Mouse (Mus musculus) forebrain, embryonic 14.5 days (tissue): ENCODE results near the gene Plekhm1. TPM values are rescaled to one million over a fixed set of nuclear protein-coding genes. Genes with fewer than 3 reads are reported as not detected.

Experiments used
- ATAC-seq: fragments of 200-750 bp; cut with Nextera tagmentation; 2 replicates; pipeline ENCODE4 v1.8.0; 2017; ENCODE audit warnings: mild to moderate bottlenecking, moderate library complexity
- DNase-seq: peaks from one replicate; pipeline ENCODE4 v3.0.0-alpha.2; 2015; ENCODE audit warnings: low spot score
- H3K27ac ChIP-seq: fragments of 300-500 bp; sonication (generic); 2 replicates; pipeline ENCODE4 v1.5.1; 2014; ENCODE audit warnings: low read depth, mild to moderate bottlenecking, control low read depth, low read length, moderate library complexity
- H3K27me3 ChIP-seq: fragments of 300-500 bp; sonication (generic); replicated peaks from 2 replicates; pipeline ENCODE4 v1.6.1; 2014; ENCODE audit warnings: low read length, control low read depth, mixed read lengths; ENCODE audit not compliant: control insufficient read depth, insufficient read depth
- H3K36me3 ChIP-seq: fragments of 300-500 bp; sonication (generic); 2 replicates; pipeline ENCODE4 v1.6.1; 2014; ENCODE audit warnings: low read length, control low read depth; ENCODE audit not compliant: control insufficient read depth, insufficient read depth
- H3K4me1 ChIP-seq: fragments of 300-500 bp; sonication (generic); 2 replicates; pipeline ENCODE4 v1.6.1; 2014; ENCODE audit warnings: antibody characterized with exemption, low read length, control low read depth; ENCODE audit not compliant: control insufficient read depth, insufficient read depth
- H3K4me2 ChIP-seq: fragments of 300-500 bp; sonication (generic); 2 replicates; pipeline ENCODE4 v1.6.1; 2014; ENCODE audit warnings: mild to moderate bottlenecking, control low read depth, low read length
- H3K4me3 ChIP-seq: fragments of 300-500 bp; sonication (generic); 2 replicates; pipeline ENCODE4 v1.5.1; 2014; ENCODE audit warnings: low read depth, low read length, control low read depth
- H3K9ac ChIP-seq: fragments of 300-500 bp; sonication (generic); 2 replicates; pipeline ENCODE4 v1.6.1; 2014; ENCODE audit warnings: mild to moderate bottlenecking, low read length, control low read depth, moderate library complexity
- H3K9me3 ChIP-seq: fragments of 300-500 bp; sonication (generic); replicated peaks from 2 replicates; pipeline ENCODE4 v1.6.1; 2016; ENCODE audit warnings: low read length, control low read depth, mixed read lengths; ENCODE audit not compliant: control insufficient read depth
- WGBS: fragments of 180-500 bp; shearing (Covaris S2); extraction: QIAGEN DNeasy Blood & Tissue Kit; methylation state at CpG from one replicate; pipeline ENCODE4 v1.1.7; 2014; 5-methylcytosine and 5-hydroxymethylcytosine counted together
- polyA plus RNA-seq: library from polyadenylated mRNA; unstranded; fragments of >200 nt; fragmentation: Nextera tagmentation; extraction: Ambion mirVana; gene quantifications from 2 replicates; pipeline ENCODE4 v1.2.1, GENCODE M21; 2014

Gene Plekhm1
- polyA plus RNA-seq, 1 experiment from 2014 or later: 7.5 TPM

DNA sequence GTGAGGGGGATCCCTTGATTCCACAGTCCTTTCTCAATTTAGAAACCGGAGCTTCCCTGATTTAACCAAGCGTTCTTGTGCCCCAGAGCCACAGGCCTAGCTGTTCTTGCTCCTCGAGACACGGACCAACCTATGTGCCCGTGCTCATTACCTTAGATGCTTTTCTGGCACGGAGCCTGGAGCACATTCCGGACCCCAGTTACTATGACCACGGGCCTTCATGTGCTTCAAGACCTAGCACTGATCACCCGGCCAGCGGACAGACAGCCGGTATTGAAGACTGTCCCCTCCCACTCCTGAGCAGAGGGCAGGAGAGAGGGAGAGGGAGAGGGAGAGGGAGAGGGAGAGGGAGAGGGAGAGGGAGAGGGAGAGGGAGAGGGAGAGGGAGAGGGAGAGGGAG is 57.2 kb downstream of the Plekhm1 start:
- Histone ChIP-seq H3K27ac (no peak overlapping the region), H3K4me2 (no peak overlapping the region), H3K36me3 (no peaks in the 10 kb centered on the region), H3K4me1 (peaks cover 2% of the 10 kb centered on the region; the same call in 1 of the 2 replicates), H3K27me3 (peaks cover 12% of the 10 kb centered on the region), H3K9me3 (0 out of 2 replicates have a peak, but pooled peaks cover 4% of the 10 kb centered on the region), H3K4me3 (no peak overlapping the region), H3K9ac (no peak overlapping the region)
- 8% methylated on average over 11 of the region's 11 CpGs for WGBS
- DNase-seq: peak; percentile 44
- ATAC-seq: no peak

GRCm38 (mm10) chr11:103354033-103354432 is 58.5 kb downstream of the Plekhm1 start:
- H3K4me3 ChIP-seq: no peak overlapping the region
- no peaks in the 10 kb centered on the region for H3K4me1 ChIP-seq
- H3K27ac ChIP-seq: no peak overlapping the region
- H3K4me2 ChIP-seq: no peak overlapping the region
- no peak overlapping the region for H3K9ac ChIP-seq
- H3K9me3 ChIP-seq: 0 out of 2 replicates have a peak, but pooled peaks cover 4% of the 10 kb centered on the region
- DNase-seq: no peak
- H3K36me3 ChIP-seq: no peaks in the 10 kb centered on the region
- H3K27me3 ChIP-seq: 0 out of 2 replicates have a peak, but pooled peaks cover under 1% of the 10 kb centered on the region
- WGBS: 93% methylated on average over 3 of the region's 3 CpGs
- no peak for ATAC-seq

- 0 out of 2 replicates have a peak, but pooled peaks cover 4% of the 10 kb centered on the region for H3K9me3 ChIP-seq
- H3K27ac ChIP-seq: no peak overlapping the region
- no peaks in the 10 kb centered on the region for H3K4me1 ChIP-seq
- no peaks in the 10 kb centered on the region for H3K27me3 ChIP-seq
- no peak for ATAC-seq
- no peak overlapping the region for H3K9ac ChIP-seq
- no peak for DNase-seq
- no peak overlapping the region for H3K4me3 ChIP-seq
- 82% methylated on average over 5 of the region's 5 CpGs for WGBS
- no peak overlapping the region for H3K4me2 ChIP-seq
- no peaks in the 10 kb centered on the region for H3K36me3 ChIP-seq
Observed at GRCm38 (mm10) chr11:103352239-103352814, 60.2 kb downstream of the Plekhm1 start.

DNA sequence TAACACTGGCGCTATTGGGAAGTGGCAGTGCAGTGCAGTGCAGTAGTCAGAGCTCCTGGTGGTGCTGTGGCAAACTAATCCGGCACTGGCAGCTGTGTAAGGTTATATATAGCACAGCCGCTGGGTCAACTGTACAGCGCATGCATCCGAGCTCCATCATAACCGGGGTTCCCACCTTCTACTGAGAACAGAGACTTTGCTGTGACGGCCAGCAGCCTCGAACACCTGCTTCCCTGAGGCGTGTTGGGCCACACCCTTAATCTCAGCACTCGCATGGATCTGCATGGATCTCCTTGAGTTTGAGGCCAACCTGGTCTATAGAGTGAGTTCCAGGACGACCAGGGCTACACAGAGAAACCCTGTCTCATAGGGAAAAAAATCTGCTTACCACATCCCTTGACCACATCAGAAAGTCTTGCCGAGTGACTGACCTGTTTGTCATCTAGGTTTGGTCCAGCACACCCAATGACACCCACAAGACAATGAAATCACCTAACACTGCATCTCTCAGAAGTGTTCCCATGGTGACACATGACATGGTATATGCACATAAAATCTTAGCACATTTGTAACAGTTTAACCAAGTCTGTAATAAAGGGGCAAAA is 61.7 kb downstream of the Plekhm1 start:
- Histone ChIP-seq H3K4me1 (no peaks in the 10 kb centered on the region), H3K27ac (no peak overlapping the region), H3K4me3 (no peak overlapping the region), H3K36me3 (no peaks in the 10 kb centered on the region), H3K9me3 (0 out of 2 replicates have a peak, but pooled peaks cover 4% of the 10 kb centered on the region), H3K27me3 (no peaks in the 10 kb centered on the region), H3K4me2 (no peak overlapping the region), H3K9ac (no peak overlapping the region)
- DNase-seq (no peak), ATAC-seq (no peak)
- WGBS: 94% methylated on average over 12 of the region's 12 CpGs

GRCm38 (mm10) chr11:103349699-103350098 is 62.8 kb downstream of the Plekhm1 start:
- no peaks in the 10 kb centered on the region for H3K4me1 ChIP-seq
- H3K9me3 ChIP-seq: 0 out of 2 replicates have a peak, but pooled peaks cover 4% of the 10 kb centered on the region
- no peaks in the 10 kb centered on the region for H3K27me3 ChIP-seq
- no peak overlapping the region for H3K4me3 ChIP-seq
- no peak overlapping the region for H3K4me2 ChIP-seq
- ATAC-seq (no peak), DNase-seq (no peak)
- no peaks in the 10 kb centered on the region for H3K36me3 ChIP-seq
- H3K9ac ChIP-seq: no peak overlapping the region
- no peak overlapping the region for H3K27ac ChIP-seq
- 81% methylated on average over 2 of the region's 2 CpGs for whole genome bisulfite sequencing

DNA sequence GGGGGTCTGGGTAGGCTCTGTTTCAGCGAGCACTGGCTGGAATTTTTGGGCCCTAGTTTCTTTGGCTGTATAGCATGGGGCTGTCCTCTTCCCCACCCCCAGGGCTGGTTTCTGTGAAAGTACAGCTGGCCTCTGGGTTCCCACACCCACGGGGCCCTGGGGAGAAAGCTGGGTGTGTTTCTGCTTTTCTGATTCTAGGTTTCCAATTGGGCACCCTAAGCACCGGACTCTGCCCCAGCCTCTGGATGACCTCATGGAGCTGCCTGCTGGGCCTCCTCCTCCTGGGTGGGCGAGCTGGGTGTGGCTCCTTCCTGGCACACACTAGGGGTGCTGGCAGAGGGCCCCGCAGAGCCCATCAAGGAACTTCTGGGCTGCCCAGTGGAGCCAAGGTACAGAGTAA is 65.8 kb downstream of the Plekhm1 start:
- no peak for DNase-seq
- Histone ChIP-seq H3K4me3 (no peak overlapping the region), H3K36me3 (no peaks in the 10 kb centered on the region), H3K9me3 (no peaks in the 10 kb centered on the region), H3K27me3 (no peaks in the 10 kb centered on the region), H3K9ac (no peak overlapping the region), H3K27ac (no peak overlapping the region), H3K4me1 (no peaks in the 10 kb centered on the region), H3K4me2 (no peak overlapping the region)
- WGBS: 81% methylated on average over 5 of the region's 5 CpGs
- no peak for ATAC-seq

DNA sequence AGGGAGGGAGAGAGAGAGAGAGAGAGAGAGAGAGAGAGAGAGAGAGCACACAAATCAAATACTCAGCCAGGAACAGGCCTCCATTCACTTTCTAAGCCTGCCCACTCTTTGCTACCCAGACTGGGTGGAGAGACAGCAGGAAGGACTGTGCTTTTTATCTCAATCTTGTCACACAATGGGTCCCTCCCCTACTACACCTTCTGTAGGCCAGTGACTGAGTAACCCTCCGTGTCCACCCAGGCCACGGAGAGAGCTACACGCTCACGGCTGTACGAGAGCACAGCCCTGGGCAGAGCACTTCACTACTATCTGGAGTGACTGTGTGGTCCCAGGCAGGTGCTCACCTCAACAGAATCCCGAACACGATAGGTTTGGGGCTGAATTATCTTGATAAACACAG is 66.3 kb downstream of the Plekhm1 start:
- ATAC-seq (no peak), DNase-seq (no peak)
- Histone ChIP-seq H3K27me3 (no peaks in the 10 kb centered on the region), H3K27ac (no peak overlapping the region), H3K4me1 (no peaks in the 10 kb centered on the region), H3K9me3 (no peaks in the 10 kb centered on the region), H3K36me3 (no peaks in the 10 kb centered on the region), H3K9ac (no peak overlapping the region), H3K4me2 (no peak overlapping the region), H3K4me3 (no peak overlapping the region)
- 77% methylated on average over 7 of the region's 7 CpGs for WGBS

GRCm38 (mm10) chr11:103345408-103346091 is 66.9 kb downstream of the Plekhm1 start:
- Histone ChIP-seq H3K27me3 (no peaks in the 10 kb centered on the region), H3K27ac (no peak overlapping the region), H3K4me1 (no peaks in the 10 kb centered on the region), H3K4me3 (no peak overlapping the region), H3K9me3 (no peaks in the 10 kb centered on the region), H3K4me2 (no peak overlapping the region), H3K9ac (no peak overlapping the region), H3K36me3 (no peaks in the 10 kb centered on the region)
- ATAC-seq (no peak), DNase-seq (no peak)
- 86% methylated on average over 7 of the region's 7 CpGs for WGBS
